Mouse (Mus musculus) hindbrain, embryonic 15.5 days (tissue): ENCODE results near the gene Acot13. TPM values are rescaled to one million over a fixed set of nuclear protein-coding genes. Genes with fewer than 3 reads are reported as not detected.
A peak's percentile ranks its signal among the peaks of the same experiment; 100 is the strongest.
"Not testable (repeated sequence)": the region's sequence is repeated elsewhere in the genome, so short reads cannot be mapped to it uniquely, and the experiment has no call there.

ENCODE experiments used
- ATAC-seq: fragments of 200-750 bp; cut with Nextera tagmentation; 2 replicates; pipeline ENCODE4 v1.8.0; 2017; ENCODE audit warnings: low read depth, moderate number of reproducible peaks, moderate TSS enrichment; ENCODE audit not compliant: low FRiP score
- H3K27ac ChIP-seq: fragments of 300-500 bp; sonication (generic); replicated peaks from 2 replicates; pipeline ENCODE4 v1.5.1; 2015; ENCODE audit warnings: mild to moderate bottlenecking, inconsistent platforms
- H3K27me3 ChIP-seq: fragments of 300-500 bp; sonication (generic); 2 replicates; pipeline ENCODE4 v1.6.1; 2015; ENCODE audit warnings: control low read depth, inconsistent platforms
- H3K36me3 ChIP-seq: fragments of 300-500 bp; sonication (generic); 2 replicates; pipeline ENCODE4 v1.6.1; 2015; ENCODE audit warnings: control low read depth, inconsistent platforms
- H3K4me1 ChIP-seq: fragments of 300-500 bp; sonication (generic); replicated peaks from 2 replicates; pipeline ENCODE4 v1.6.1; 2015; ENCODE audit warnings: control low read depth, inconsistent platforms
- H3K4me2 ChIP-seq: fragments of 300-500 bp; sonication (generic); 2 replicates; pipeline ENCODE4 v1.6.1; 2015; ENCODE audit warnings: moderate library complexity, mild to moderate bottlenecking, inconsistent platforms
- H3K4me3 ChIP-seq: fragments of 300-500 bp; sonication (generic); 2 replicates; pipeline ENCODE4 v1.5.1; 2015; ENCODE audit warnings: mild to moderate bottlenecking, inconsistent platforms
- H3K9ac ChIP-seq: fragments of 300-500 bp; sonication (generic); 2 replicates; pipeline ENCODE4 v1.6.1; 2015; ENCODE audit warnings: inconsistent platforms
- H3K9me3 ChIP-seq: fragments of 300-500 bp; sonication (generic); 2 replicates; pipeline ENCODE4 v1.6.1; 2016; ENCODE audit warnings: control low read depth, inconsistent platforms
- WGBS: fragments of 180-500 bp; shearing (Covaris S2); methylation state at CpG from one replicate; pipeline ENCODE4 v1.1.7; 2015; 5-methylcytosine and 5-hydroxymethylcytosine counted together
- polyA plus RNA-seq: library from polyadenylated mRNA; unstranded; fragments of >200 nt; fragmentation: Nextera tagmentation; extraction: Ambion mirVana; gene quantifications from 2 replicates; pipeline ENCODE4 v1.2.1, GENCODE M21; 2015

Gene Acot13
- polyA plus RNA-seq, 1 experiment from 2014 or later = 53.8 TPM

GRCm38 (mm10) chr13:24852570-24852969 is 21.2 kb upstream of the Acot13 start:
- Histone ChIP-seq H3K27ac (no peak overlapping the region), H3K36me3 (no peaks in the 10 kb centered on the region), H3K27me3 (no peaks in the 10 kb centered on the region), H3K9me3 (no peaks in the 10 kb centered on the region), H3K4me1 (no peaks in the 10 kb centered on the region), H3K9ac (no peak overlapping the region), H3K4me3 (no peak overlapping the region), H3K4me2 (no peak overlapping the region)
- ATAC-seq = no peak
- 82% methylated on average over 3 of the region's 3 CpGs for WGBS

GRCm38 (mm10) chr13:24851989-24852388 is 20.6 kb upstream of the Acot13 start:
- no peak overlapping the region for H3K4me2 ChIP-seq
- H3K27ac ChIP-seq = no peak overlapping the region
- H3K4me1 ChIP-seq = no peaks in the 10 kb centered on the region
- H3K9ac ChIP-seq = no peak overlapping the region
- ATAC-seq = no peak
- H3K36me3 ChIP-seq = no peaks in the 10 kb centered on the region
- WGBS = 90% methylated on average over 2 of the region's 2 CpGs
- no peaks in the 10 kb centered on the region for H3K27me3 ChIP-seq
- no peak overlapping the region for H3K4me3 ChIP-seq
- no peaks in the 10 kb centered on the region for H3K9me3 ChIP-seq

DNA sequence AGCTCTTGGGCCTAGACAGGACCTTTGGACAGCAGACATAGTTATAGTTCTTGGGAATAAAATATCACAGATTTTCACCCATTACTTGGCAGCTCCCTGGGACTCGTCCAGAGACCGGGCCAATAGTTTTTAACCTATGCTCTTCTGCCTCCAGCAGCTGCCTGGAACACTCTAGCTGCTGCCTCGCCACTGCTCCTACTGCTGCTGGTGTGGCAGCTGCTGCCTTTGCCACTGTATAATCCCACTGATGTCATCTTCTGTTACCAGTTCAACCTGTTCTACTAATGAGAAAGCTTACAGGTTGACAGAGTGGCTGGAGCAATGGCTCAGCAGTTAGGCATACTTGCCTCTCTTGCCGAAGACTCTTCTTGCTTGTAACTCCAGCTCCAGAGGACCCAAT is 18.0 kb upstream of the Acot13 start:
- H3K9me3 ChIP-seq = no peaks in the 10 kb centered on the region
- H3K27ac ChIP-seq = no peak overlapping the region
- no peak for ATAC-seq
- no peak overlapping the region for H3K4me3 ChIP-seq
- H3K36me3 ChIP-seq = no peaks in the 10 kb centered on the region
- H3K27me3 ChIP-seq = no peaks in the 10 kb centered on the region
- 88% methylated on average over 4 of the region's 4 CpGs for WGBS
- no peak overlapping the region for H3K9ac ChIP-seq
- peaks cover 18% of the 10 kb centered on the region for H3K4me1 ChIP-seq
- H3K4me2 ChIP-seq = no peak overlapping the region

GRCm38 (mm10) chr13:24844983-24845955 is 13.9 kb upstream of the Acot13 start, which contains the start of gene D130043K22Rik:
D130043K22Rik (plus strand) TSS chr13:24845135.
- peak; percentile 95 for ATAC-seq
- H3K27ac ChIP-seq = peak within 1 kb of the TSS; percentile 34; the same call in 1 of the 2 replicates

GRCm38 (mm10) chr13:24841702-24842101 is 10.4 kb upstream of the Acot13 start:
- H3K9ac ChIP-seq = no peak overlapping the region
- no peak overlapping the region for H3K27ac ChIP-seq
- H3K4me1 ChIP-seq = peaks cover 18% of the 10 kb centered on the region
- peaks cover 7% of the 10 kb centered on the region; the same call in 1 of the 2 replicates for H3K36me3 ChIP-seq
- H3K4me3 ChIP-seq = no peak overlapping the region
- H3K4me2 ChIP-seq = no peak overlapping the region
- H3K27me3 ChIP-seq = no peaks in the 10 kb centered on the region
- 91% methylated on average over 3 of the region's 3 CpGs for WGBS
- no peaks in the 10 kb centered on the region for H3K9me3 ChIP-seq
- ATAC-seq = no peak

More at GRCm38 (mm10) chr13:24844983-24845955, 13.9 kb upstream of the Acot13 start, which contains the start of gene D130043K22Rik:
- Histone ChIP-seq H3K27me3 (no peaks in the 10 kb centered on the region), H3K9me3 (no peaks in the 10 kb centered on the region), H3K4me1 (peaks cover 18% of the 10 kb centered on the region), H3K4me3 (peak within 1 kb of the TSS; percentile 51), H3K4me2 (peak within 1 kb of the TSS; percentile 67), H3K9ac (peak within 1 kb of the TSS; percentile 39), H3K36me3 (peaks cover 7% of the 10 kb centered on the region; the same call in 1 of the 2 replicates)
- WGBS = 7% methylated on average over 40 of the region's 40 CpGs

GRCm38 (mm10) chr13:24839831-24840230 is 8.5 kb upstream of the Acot13 start:
- ATAC-seq = no peak
- no peak overlapping the region for H3K4me2 ChIP-seq
- no peaks in the 10 kb centered on the region for H3K9me3 ChIP-seq
- peaks cover 8% of the 10 kb centered on the region for H3K4me1 ChIP-seq
- WGBS = 83% methylated on average over 3 of the region's 3 CpGs
- no peaks in the 10 kb centered on the region for H3K27me3 ChIP-seq
- H3K4me3 ChIP-seq = no peak overlapping the region
- H3K36me3 ChIP-seq = peaks cover 7% of the 10 kb centered on the region; the same call in 1 of the 2 replicates
- no peak overlapping the region for H3K9ac ChIP-seq
- H3K27ac ChIP-seq = no peak overlapping the region

DNA sequence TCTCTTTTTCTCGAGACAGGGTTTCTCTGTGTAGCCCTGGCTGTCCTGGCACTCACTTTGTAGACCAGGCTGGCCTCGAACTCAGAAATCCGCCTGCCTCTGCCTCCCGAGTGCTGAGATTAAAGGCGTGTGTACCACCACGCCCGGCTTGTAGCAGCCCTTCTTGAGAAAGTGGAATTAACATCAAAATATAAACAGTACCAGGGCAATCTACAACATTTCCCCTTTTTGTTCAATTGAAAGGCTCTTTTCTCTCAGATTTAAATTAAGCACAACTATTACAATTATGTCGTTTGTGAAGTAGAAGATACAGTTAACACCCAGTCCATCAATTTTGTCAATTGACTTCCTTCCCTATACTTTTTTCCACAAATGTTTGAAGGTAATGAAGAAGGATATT is 6.4 kb upstream of the Acot13 start:
- peaks cover 20% of the 10 kb centered on the region for H3K4me1 ChIP-seq
- not testable (repeated sequence) for H3K27ac ChIP-seq, H3K27me3 ChIP-seq, H3K9ac ChIP-seq, H3K9me3 ChIP-seq, H3K4me3 ChIP-seq, ATAC-seq, H3K4me2 ChIP-seq, H3K36me3 ChIP-seq
- WGBS = 94% methylated on average over 8 of the region's 8 CpGs

DNA sequence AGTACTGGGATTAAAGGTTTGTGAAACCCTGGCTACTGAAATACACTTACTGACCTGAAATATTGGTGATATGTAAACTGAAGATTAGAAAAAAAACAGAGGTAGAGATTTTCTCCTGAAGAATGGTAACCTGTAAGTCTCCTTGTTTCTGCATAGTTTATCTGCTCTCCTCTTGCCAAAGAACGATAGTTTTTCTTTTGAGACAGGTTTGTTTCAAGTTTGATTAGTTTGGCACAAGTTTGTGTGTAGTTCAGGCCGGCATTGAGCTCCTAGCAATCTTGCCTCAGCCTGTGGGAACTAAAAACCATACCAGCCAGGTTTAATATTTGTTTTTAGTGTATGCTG is 1.4 kb upstream of the Acot13 start:
- peaks cover 31% of the 10 kb centered on the region for H3K4me1 ChIP-seq
- peak overlapping the region; percentile 81 for H3K9ac ChIP-seq
- no peaks in the 10 kb centered on the region for H3K9me3 ChIP-seq
- 65% methylated on average over 2 of the region's 2 CpGs for WGBS
- H3K27me3 ChIP-seq = no peaks in the 10 kb centered on the region
- no peak for ATAC-seq
- H3K4me2 ChIP-seq = peak overlapping the region; percentile 78
- no peaks in the 10 kb centered on the region for H3K36me3 ChIP-seq
- H3K27ac ChIP-seq = no peak overlapping the region
- peak overlapping the region; percentile 91 for H3K4me3 ChIP-seq

DNA sequence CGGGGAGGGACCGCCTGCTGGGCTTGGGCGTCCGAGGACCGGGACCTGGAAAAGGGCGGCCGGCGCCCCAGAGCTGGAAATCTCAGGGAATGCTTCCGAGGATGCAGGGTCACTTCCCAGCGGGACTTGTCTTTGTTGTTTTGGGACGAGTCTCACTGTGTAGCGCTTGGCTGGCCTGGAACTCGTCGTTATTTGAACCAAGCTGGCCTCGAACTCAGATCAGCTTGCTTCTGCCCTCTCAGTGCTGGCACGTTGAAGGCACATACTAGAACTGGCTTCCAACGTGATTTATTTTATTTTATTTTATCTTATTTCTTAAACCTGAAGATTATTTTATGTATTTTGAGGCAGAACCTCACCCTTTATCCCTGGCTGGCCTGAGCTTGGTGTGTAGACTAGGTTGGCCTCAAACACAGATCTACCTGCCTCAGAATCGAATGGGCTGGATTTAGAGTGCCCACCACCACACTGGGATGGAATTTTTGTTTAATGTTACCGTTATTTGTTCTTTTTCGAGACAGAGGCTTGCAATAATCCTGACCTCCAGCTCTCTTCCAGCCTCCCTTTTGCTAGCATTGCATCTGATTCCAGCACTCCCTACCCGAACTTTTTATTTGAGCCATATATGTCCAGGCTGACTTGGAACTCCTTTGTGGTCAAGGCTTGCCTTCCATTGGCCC is 931 bp upstream of the Acot13 start:
- WGBS = 6% methylated on average over 21 of the region's 21 CpGs
- no peaks in the 10 kb centered on the region for H3K36me3 ChIP-seq

DNA sequence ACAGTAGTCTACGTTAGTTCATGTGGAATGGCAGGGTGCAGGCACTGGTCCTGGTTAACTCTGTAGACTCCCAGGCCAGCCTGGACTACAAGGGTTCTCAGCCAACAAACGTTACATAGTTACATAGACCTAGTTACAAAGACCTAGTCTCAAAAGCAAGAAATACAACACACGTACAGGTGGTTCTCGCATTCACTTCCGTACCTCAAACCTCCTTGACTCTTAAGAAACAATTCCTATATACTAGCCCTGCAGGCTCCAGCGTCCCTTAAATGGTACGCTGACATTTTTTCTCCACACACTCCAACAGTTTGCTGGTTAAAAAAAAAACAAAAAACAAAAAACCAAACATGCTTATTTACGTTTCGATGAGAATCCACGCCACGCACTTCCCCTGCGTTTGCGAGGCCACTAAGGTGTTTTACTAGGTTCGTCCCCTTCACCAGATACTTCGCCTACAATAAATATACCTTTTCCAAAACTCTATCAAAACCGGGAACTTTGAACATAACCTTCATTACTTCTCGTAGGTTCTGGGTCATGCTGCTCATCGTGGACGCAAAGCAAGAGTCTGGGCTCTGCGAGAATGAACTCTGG is 486 bp downstream of the Acot13 start:
- peak overlapping the region; percentile 78 for H3K4me2 ChIP-seq
- H3K4me1 ChIP-seq = peaks cover 31% of the 10 kb centered on the region
- H3K4me3 ChIP-seq = peak overlapping the region; percentile 91
- 4% methylated on average over 20 of the region's 20 CpGs for WGBS
- ATAC-seq = no peak
- H3K9me3 ChIP-seq = no peaks in the 10 kb centered on the region
- H3K27me3 ChIP-seq = no peaks in the 10 kb centered on the region
- H3K36me3 ChIP-seq = no peaks in the 10 kb centered on the region
- peak overlapping the region; percentile 48 for H3K9ac ChIP-seq
- peak overlapping the region; percentile 90 for H3K27ac ChIP-seq

More for the DNA sequence above, 931 bp upstream of the Acot13 start:
- ATAC-seq = peak; percentile 24
- Histone ChIP-seq H3K4me2 (peak overlapping the region; percentile 78), H3K9ac (peak overlapping the region; percentile 81), H3K9me3 (no peaks in the 10 kb centered on the region), H3K27ac (peak overlapping the region; percentile 90), H3K27me3 (no peaks in the 10 kb centered on the region), H3K4me1 (peaks cover 31% of the 10 kb centered on the region), H3K4me3 (peak overlapping the region; percentile 91)

DNA sequence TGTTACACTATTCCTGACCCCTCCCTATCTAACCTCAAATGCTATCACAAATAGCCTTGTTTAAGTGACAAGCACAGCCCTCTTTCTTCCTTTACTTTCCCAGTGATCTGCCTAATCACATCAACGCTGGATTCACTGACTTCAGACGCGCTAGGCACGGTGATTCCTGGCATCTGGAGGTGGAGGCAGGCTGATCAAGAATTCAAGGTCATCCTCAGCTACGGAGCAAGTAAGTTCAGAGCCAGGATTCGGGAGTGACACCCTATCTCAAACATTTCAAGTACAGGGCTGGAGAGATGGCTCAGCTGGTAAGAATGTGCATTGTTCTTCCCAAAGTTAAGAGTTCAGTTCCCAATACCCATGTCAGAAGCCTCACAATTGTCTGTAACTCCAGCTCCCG is 5.2 kb downstream of the Acot13 start:
- no peak overlapping the region for H3K4me3 ChIP-seq
- no peak overlapping the region for H3K9ac ChIP-seq
- H3K27me3 ChIP-seq = no peaks in the 10 kb centered on the region
- WGBS = 91% methylated on average over 7 of the region's 7 CpGs
- H3K4me2 ChIP-seq = no peak overlapping the region
- ATAC-seq = no peak
- peaks cover 4% of the 10 kb centered on the region for H3K4me1 ChIP-seq
- H3K36me3 ChIP-seq = no peaks in the 10 kb centered on the region
- H3K9me3 ChIP-seq = no peaks in the 10 kb centered on the region
- no peak overlapping the region for H3K27ac ChIP-seq

DNA sequence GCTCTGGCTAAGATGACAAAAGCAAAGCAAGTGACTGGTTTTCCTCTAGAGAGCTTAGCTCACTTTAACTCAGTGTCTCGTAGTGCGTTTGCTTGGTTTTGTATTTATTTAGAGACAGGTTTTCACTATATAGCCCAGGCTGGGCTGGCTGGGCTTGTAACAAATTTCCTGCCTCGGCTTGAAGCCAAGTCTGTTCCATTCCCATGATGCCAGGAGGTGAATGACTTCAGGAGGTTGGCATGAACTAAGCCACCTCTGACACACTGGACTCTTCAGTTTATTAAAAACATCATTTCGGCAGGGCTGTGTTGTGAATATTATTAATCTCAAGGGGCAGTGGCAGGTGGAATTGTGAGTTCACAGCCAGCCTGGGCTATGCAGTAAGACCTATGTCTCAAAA is 5.8 kb downstream of the Acot13 start:
- Histone ChIP-seq H3K9me3 (no peaks in the 10 kb centered on the region), H3K4me3 (no peak overlapping the region), H3K27me3 (no peaks in the 10 kb centered on the region), H3K27ac (no peak overlapping the region), H3K9ac (no peak overlapping the region), H3K4me1 (peaks cover 2% of the 10 kb centered on the region), H3K4me2 (no peak overlapping the region), H3K36me3 (no peaks in the 10 kb centered on the region)
- no peak for ATAC-seq
- 93% methylated on average over 4 of the region's 4 CpGs for WGBS
